Mouse (Mus musculus) forebrain, embryonic 11.5 days (tissue): Measurements from ENCODE around the gene Gnat3. TPM values are rescaled to one million over a fixed set of nuclear protein-coding genes. Genes with fewer than 3 reads are reported as not detected.

Experiments used
- ATAC-seq: fragments of 200-750 bp; cut with Nextera tagmentation; replicated peaks from 2 replicates; pipeline ENCODE4 v1.8.0; 2017; ENCODE audit warnings: moderate TSS enrichment; ENCODE audit not compliant: low FRiP score
- DNase-seq: peaks from one replicate; pipeline ENCODE4 v3.0.0-alpha.2; 2017; ENCODE audit warnings: low spot score
- H3K27ac ChIP-seq: fragments of 300-500 bp; sonication (generic); 2 replicates; pipeline ENCODE4 v1.5.1; 2014; ENCODE audit warnings: low read depth, low read length
- H3K27me3 ChIP-seq: fragments of 300-500 bp; sonication (generic); 2 replicates; pipeline ENCODE4 v1.6.1; 2014; ENCODE audit warnings: mild to moderate bottlenecking, low read length, mixed read lengths; ENCODE audit not compliant: control insufficient read depth, insufficient read depth
- H3K36me3 ChIP-seq: fragments of 300-500 bp; sonication (generic); 2 replicates; pipeline ENCODE4 v1.6.1; 2014; ENCODE audit warnings: mild to moderate bottlenecking, low read length, moderate library complexity, mixed read lengths; ENCODE audit not compliant: control insufficient read depth, insufficient read depth
- H3K4me1 ChIP-seq: fragments of 300-500 bp; sonication (generic); replicated peaks from 2 replicates; pipeline ENCODE4 v1.6.1; 2014; ENCODE audit warnings: low read length, mixed read lengths; ENCODE audit not compliant: control insufficient read depth, insufficient read depth
- H3K4me2 ChIP-seq: fragments of 300-500 bp; sonication (generic); 2 replicates; pipeline ENCODE4 v1.6.1; 2014; ENCODE audit warnings: low read depth, mild to moderate bottlenecking, low read length, moderate library complexity, mixed read lengths; ENCODE audit not compliant: severe bottlenecking
- H3K4me3 ChIP-seq: fragments of 300-500 bp; sonication (generic); 2 replicates; pipeline ENCODE4 v1.5.1; 2014; ENCODE audit warnings: low read depth, low read length
- H3K9ac ChIP-seq: fragments of 300-500 bp; sonication (generic); 2 replicates; pipeline ENCODE4 v1.6.1; 2014; ENCODE audit warnings: low read length
- H3K9me3 ChIP-seq: fragments of 300-500 bp; sonication (generic); 2 replicates; pipeline ENCODE4 v1.6.1; 2016; ENCODE audit warnings: low read length, mixed read lengths; ENCODE audit not compliant: control insufficient read depth
- WGBS: fragments of 180-500 bp; shearing (Covaris S2); extraction: QIAGEN DNeasy Blood & Tissue Kit; methylation state at CpG from one replicate; pipeline ENCODE4 v1.1.7; 2014; 5-methylcytosine and 5-hydroxymethylcytosine counted together
- polyA plus RNA-seq: library from polyadenylated mRNA; unstranded; fragments of >200 nt; fragmentation: Nextera tagmentation; extraction: Ambion mirVana; gene quantifications from 2 replicates; pipeline ENCODE4 v1.2.1, GENCODE M21; 2014

Gene Gnat3
- polyA plus RNA-seq, 1 experiment from 2014 or later: not detected

- ATAC-seq (no peak), DNase-seq (no peak)
- Histone ChIP-seq H3K4me2 (no peak overlapping the region), H3K27ac (no peak overlapping the region), H3K4me1 (no peaks in the 10 kb centered on the region), H3K9ac (no peak overlapping the region), H3K36me3 (no peaks in the 10 kb centered on the region), H3K27me3 (no peaks in the 10 kb centered on the region), H3K9me3 (no peaks in the 10 kb centered on the region), H3K4me3 (no peak overlapping the region)
Observed at GRCm38 (mm10) chr5:18023347-18023746, 61.0 kb downstream of the Gnat3 start.

GRCm38 (mm10) chr5:18027531-18027930 lies 65.2 kb downstream of the Gnat3 start:
- no peaks in the 10 kb centered on the region for H3K36me3 ChIP-seq
- ATAC-seq: no peak
- no peak overlapping the region for H3K4me2 ChIP-seq

GRCm38 (mm10) chr5:18035848-18036638 lies 73.7 kb downstream of the Gnat3 start:
- Histone ChIP-seq H3K4me3 (no peak overlapping the region), H3K4me2 (no peak overlapping the region), H3K36me3 (no peaks in the 10 kb centered on the region), H3K9ac (no peak overlapping the region), H3K9me3 (no peaks in the 10 kb centered on the region), H3K27me3 (no peaks in the 10 kb centered on the region), H3K4me1 (no peaks in the 10 kb centered on the region), H3K27ac (no peak overlapping the region)
- ATAC-seq (no peak), DNase-seq (no peak)
- 88% methylated on average over 14 of the region's 14 CpGs for WGBS

More at GRCm38 (mm10) chr5:18027531-18027930, 65.2 kb downstream of the Gnat3 start:
- Histone ChIP-seq H3K9ac (no peak overlapping the region), H3K27ac (no peak overlapping the region), H3K9me3 (no peaks in the 10 kb centered on the region), H3K27me3 (no peaks in the 10 kb centered on the region), H3K4me1 (no peaks in the 10 kb centered on the region), H3K4me3 (no peak overlapping the region)
- WGBS: 88% methylated on average over 3 of the region's 3 CpGs
- no peak for DNase-seq

- peak; percentile 61; the same call in 1 of the 2 replicates for ATAC-seq
- no peak overlapping the region for H3K4me2 ChIP-seq
- H3K27me3 ChIP-seq: no peaks in the 10 kb centered on the region
- no peak overlapping the region for H3K4me3 ChIP-seq
- WGBS: 5% methylated on average over 2 of the region's 2 CpGs
- H3K9me3 ChIP-seq: no peaks in the 10 kb centered on the region
- H3K27ac ChIP-seq: no peak overlapping the region
- H3K9ac ChIP-seq: no peak overlapping the region
- no peaks in the 10 kb centered on the region for H3K36me3 ChIP-seq
- no peaks in the 10 kb centered on the region for H3K4me1 ChIP-seq
- DNase-seq: peak; percentile 83
Observed at GRCm38 (mm10) chr5:18043022-18043421, 80.7 kb downstream of the Gnat3 start.

- Histone ChIP-seq H3K27ac (no peak overlapping the region), H3K9me3 (no peaks in the 10 kb centered on the region), H3K4me1 (no peaks in the 10 kb centered on the region), H3K4me3 (no peak overlapping the region), H3K9ac (no peak overlapping the region), H3K27me3 (no peaks in the 10 kb centered on the region), H3K36me3 (no peaks in the 10 kb centered on the region), H3K4me2 (no peak overlapping the region)
- no peak for ATAC-seq
- DNase-seq: no peak
- WGBS: 90% methylated on average over 1 of the region's 1 CpGs
Observed at GRCm38 (mm10) chr5:18048841-18049240, 86.5 kb downstream of the Gnat3 start.

GRCm38 (mm10) chr5:18055323-18055722 lies 93.0 kb downstream of the Gnat3 start:
- Histone ChIP-seq H3K36me3 (no peaks in the 10 kb centered on the region), H3K27ac (no peak overlapping the region), H3K4me1 (no peaks in the 10 kb centered on the region), H3K9me3 (no peaks in the 10 kb centered on the region), H3K9ac (no peak overlapping the region), H3K4me3 (no peak overlapping the region), H3K27me3 (no peaks in the 10 kb centered on the region), H3K4me2 (no peak overlapping the region)
- ATAC-seq (no peak), DNase-seq (no peak)
- 75% methylated on average over 2 of the region's 2 CpGs for WGBS

Other genes starting within 250 kb of the Gnat3 start
- 0.87 and 0.96 TPM in 2 replicates for gene Cd36, start 73.7 kb upstream of the Gnat3 start, polyA plus RNA-seq